31 mouse cellular contexts compared by ENCODE assay signal in the genomic region with DNA sequence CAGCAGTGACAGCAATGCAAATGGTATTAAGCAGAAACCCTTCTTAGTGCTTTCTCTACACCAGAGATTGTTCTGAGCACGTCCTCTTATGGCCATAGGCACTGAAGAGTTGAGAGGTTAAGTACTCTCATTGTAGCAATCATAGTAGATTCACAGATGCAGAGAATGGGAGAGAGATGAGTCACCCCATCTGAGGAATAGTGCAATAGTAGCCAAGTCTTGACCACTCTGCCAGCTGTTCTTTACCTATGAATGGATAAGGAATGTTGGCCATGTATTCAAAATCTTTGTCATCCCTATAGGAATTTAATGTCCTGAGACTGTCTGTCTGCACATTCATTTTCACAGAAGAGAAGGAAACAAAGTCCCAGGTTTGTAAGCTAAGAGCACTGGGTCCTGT.
"Had no signal": no experiment of that assay in that cellular context is flagged by ENCODE, and none has a peak within 500 bp of the region (broad histone marks: within the 10 kb centered on the region; RNA-seq: fewer than 3 reads in every experiment).

No protein-coding gene starts in this region.

- H3K27me3 ChIP-seq: limb, embryonic 12.5 days; limb, embryonic 13.5 days; limb, embryonic 15.5 days; liver, embryonic 12.5 days; liver, embryonic 13.5 days; liver, embryonic 15.5 days; lung, embryonic 15.5 days; megakaryocyte, embryonic 14.5 days; midbrain, embryonic 12.5 days; midbrain, embryonic 13.5 days; midbrain, embryonic 15.5 days; neural tube, embryonic 12.5 days had no signal

- H3K9ac ChIP-seq: limb, embryonic 12.5 days; limb, embryonic 13.5 days; limb, embryonic 15.5 days; liver, embryonic 12.5 days; liver, embryonic 13.5 days; liver, embryonic 14.5 days; liver, embryonic 15.5 days; liver, postnatal 0 days; lung, embryonic 14.5 days; lung, embryonic 15.5 days; midbrain, embryonic 12.5 days; midbrain, embryonic 13.5 days; midbrain, embryonic 15.5 days; neural tube, embryonic 12.5 days had no signal

- H3K36me3 ChIP-seq: limb, embryonic 10.5 days; limb, embryonic 12.5 days; limb, embryonic 13.5 days; limb, embryonic 15.5 days; liver, embryonic 12.5 days; liver, embryonic 13.5 days; liver, embryonic 15.5 days; lung, embryonic 15.5 days; midbrain, embryonic 10.5 days; midbrain, embryonic 12.5 days; midbrain, embryonic 13.5 days; midbrain, embryonic 15.5 days; neural tube, embryonic 12.5 days had no signal

- ATAC-seq: liver, embryonic 12.5 days; liver, postnatal 0 days; midbrain, embryonic 13.5 days; midbrain, embryonic 15.5 days; midbrain, embryonic 16.5 days had no signal

- H3K4me2 ChIP-seq: limb, embryonic 12.5 days; limb, embryonic 13.5 days; limb, embryonic 15.5 days; liver, embryonic 11.5 days; liver, embryonic 12.5 days; liver, embryonic 13.5 days; liver, embryonic 15.5 days; lung, embryonic 14.5 days; lung, embryonic 15.5 days; midbrain, embryonic 11.5 days; midbrain, embryonic 12.5 days; midbrain, embryonic 13.5 days; midbrain, embryonic 15.5 days; neural tube, embryonic 12.5 days had no signal

- H3K9me3 ChIP-seq: limb, embryonic 10.5 days; limb, embryonic 12.5 days; limb, embryonic 13.5 days; limb, embryonic 15.5 days; liver, embryonic 12.5 days; liver, embryonic 13.5 days; liver, embryonic 15.5 days; lung, embryonic 15.5 days; midbrain, embryonic 10.5 days; midbrain, embryonic 12.5 days; midbrain, embryonic 13.5 days; midbrain, embryonic 15.5 days; neural tube, embryonic 12.5 days had no signal

- H3K4me3 ChIP-seq: limb, embryonic 10.5 days; limb, embryonic 12.5 days; limb, embryonic 13.5 days; limb, embryonic 15.5 days; liver, embryonic 12.5 days; liver, embryonic 13.5 days; liver, embryonic 15.5 days; lung, embryonic 15.5 days; megakaryocyte, embryonic 14.5 days; midbrain, embryonic 10.5 days; midbrain, embryonic 12.5 days; midbrain, embryonic 13.5 days; midbrain, embryonic 15.5 days; myocyte; neural tube, embryonic 12.5 days had no signal

- H3K4me1 ChIP-seq: limb, embryonic 10.5 days; limb, embryonic 12.5 days; limb, embryonic 13.5 days; limb, embryonic 15.5 days; liver, embryonic 12.5 days; liver, embryonic 13.5 days; liver, embryonic 15.5 days; lung, embryonic 15.5 days; megakaryocyte, embryonic 14.5 days; midbrain, embryonic 12.5 days; neural tube, embryonic 12.5 days had no signal

- H3K27ac ChIP-seq: limb, embryonic 10.5 days; limb, embryonic 12.5 days; limb, embryonic 13.5 days; limb, embryonic 15.5 days; liver, embryonic 12.5 days; liver, embryonic 13.5 days; liver, embryonic 14.5 days; liver, embryonic 15.5 days; lung, embryonic 15.5 days; macrophage; midbrain, embryonic 10.5 days; midbrain, embryonic 12.5 days; midbrain, embryonic 13.5 days; midbrain, embryonic 15.5 days; neural tube, embryonic 12.5 days had no signal

- DNase-seq: left cerebral cortex, postnatal 4 days; liver; liver, embryonic 13.5 days; liver, postnatal 0 days; lung, adult 18-20 months; lung, adult 2 months; lung, embryonic 14.5 days; lung, postnatal 10 days; lung, postnatal 14 days; lung, postnatal 36 days; lung, postnatal 4 days; midbrain, embryonic 14.5 days had no signal
